Mouse (Mus musculus): Measurements from ENCODE around the gene Mis18a.

Mis18a gene

GRCm38 (mm10) chr16:90703646-90704045, 23.6 kb downstream of the Mis18a start:
- DNase-seq: peak; percentile 38

DNA sequence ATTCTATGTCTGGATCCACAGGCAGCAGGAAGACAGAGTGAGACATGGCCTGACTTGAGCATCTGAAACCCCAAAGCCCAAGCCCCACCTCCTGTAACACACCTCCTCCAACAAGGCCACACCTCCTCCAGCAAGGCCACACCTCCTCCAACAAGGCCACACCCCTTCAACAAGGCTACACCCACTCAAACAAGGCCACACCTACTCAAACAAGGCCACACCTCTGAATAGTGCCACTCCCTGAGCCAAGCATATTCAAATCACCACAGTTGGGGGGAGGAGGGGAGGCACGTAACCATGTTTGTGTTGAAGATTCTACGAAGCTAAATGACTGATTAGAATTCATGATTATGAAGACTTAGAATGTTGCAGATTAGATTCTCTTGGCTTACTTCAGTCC, 25.7 kb downstream of the Mis18a start:
- DNase-seq: no peak

GRCm38 (mm10) chr16:90699390-90699789, 27.8 kb downstream of the Mis18a start:
- no peak for DNase-seq

DNA sequence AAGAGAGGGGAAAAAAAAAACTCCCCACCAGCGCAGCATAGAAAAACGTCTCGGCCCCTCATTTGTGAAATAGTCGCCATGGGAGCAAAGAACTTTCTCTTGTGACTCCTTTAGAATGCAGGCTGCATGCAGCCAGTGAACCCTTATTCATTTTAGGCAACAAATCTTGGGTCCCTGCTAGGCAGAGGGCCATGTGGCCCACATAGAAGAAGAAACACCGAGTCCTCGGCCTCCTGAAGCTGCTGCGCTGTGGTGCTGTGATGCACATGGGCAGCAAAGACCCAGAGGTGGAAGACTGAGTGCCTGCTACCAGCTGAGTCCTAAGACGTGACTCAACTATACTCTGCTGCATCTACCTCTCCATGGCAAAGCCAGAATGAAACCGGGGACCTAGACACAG, 30.9 kb downstream of the Mis18a start:
- DNase-seq: no peak

DNA sequence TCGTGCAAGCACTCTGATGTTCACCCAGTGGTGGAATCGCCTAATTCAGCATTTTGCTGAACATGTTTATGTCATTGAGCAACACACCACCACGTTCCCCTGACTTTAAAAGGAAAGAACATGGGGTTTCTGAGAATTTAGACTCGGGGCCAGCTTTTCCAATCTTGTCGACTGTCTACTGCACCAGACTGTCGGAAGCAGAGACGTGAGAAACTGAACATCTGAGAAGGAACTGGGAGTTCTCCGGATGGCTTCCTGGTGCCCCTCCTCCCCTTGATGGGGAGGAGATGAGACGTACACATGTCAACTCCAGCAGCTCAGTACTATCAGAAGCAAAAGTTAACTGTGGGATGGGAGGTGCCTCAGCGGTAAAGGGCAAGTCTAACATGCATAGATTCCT, 32.1 kb downstream of the Mis18a start:
- DNase-seq: peak; percentile 54

GRCm38 (mm10) chr16:90694719-90695118, 32.5 kb downstream of the Mis18a start:
- DNase-seq: peak; percentile 61

DNA sequence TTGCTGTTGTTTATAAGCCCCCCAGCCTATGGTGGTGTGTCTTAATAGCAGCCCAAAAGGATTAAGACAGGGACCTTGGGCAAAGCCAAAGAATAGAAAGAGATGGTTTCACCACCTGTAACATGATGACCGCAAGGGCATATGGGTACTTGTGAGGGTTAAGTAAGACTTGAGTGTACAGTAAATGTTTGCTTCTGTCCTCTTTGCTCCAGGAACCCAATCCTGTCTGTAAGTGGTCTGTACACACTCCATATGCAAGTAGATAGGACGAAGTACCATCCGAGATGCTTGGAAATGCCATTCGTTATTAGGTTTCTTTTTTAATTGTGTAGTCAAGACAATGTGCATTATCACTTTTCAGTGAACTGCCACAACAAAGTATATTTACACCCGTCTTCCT, 33.6 kb downstream of the Mis18a start:
- DNase-seq: peak; percentile 44

- DNase-seq: no peak
Observed at GRCm38 (mm10) chr16:90692704-90693385, 34.4 kb downstream of the Mis18a start.

- peak; percentile 62 for DNase-seq
Observed at GRCm38 (mm10) chr16:90687687-90688263, 39.4 kb downstream of the Mis18a start.

DNA sequence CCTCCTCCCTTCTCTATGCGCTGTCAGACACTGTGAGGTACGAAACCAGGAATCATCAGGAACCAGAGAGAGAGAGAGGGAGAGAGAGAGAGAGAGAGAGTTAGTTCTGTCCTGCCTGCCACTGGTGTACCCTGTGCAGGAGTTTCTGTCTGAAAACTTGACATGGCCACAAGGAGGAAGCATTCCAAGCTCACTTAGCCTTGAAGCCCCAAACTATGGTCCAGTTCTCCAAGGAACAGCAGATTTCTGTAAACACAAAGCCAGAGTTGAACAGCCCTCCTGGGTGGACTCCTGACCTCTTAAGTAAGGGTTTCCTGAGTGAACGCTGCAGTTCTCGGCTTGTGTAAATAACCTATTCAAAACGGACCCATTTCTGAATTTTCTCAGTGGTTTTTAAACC, 40.2 kb downstream of the Mis18a start:
- peak; percentile 49 for DNase-seq

GRCm38 (mm10) chr16:90684092-90684491, 43.1 kb downstream of the Mis18a start:
- no peak for DNase-seq

GRCm38 (mm10) chr16:90679984-90680383, 47.2 kb downstream of the Mis18a start:
- DNase-seq: no peak

DNA sequence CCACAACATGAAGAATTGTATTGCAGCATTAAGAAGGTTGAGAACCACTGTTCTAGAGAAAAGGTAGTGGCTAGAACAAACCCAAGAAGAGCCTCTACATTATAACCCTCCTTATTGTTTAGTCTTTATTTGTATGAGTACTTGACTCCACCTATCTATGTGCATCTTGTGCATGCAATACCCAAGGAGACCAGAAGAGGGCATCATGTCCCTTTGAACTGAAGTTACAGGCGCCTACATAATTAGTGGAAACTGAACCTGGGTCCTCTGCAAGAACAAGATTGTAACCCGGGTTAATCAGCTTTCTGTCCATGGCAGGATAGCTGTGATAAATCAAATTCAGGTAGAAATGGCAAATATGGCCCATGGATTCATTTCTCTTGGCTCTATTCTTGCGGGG, 48.4 kb downstream of the Mis18a start:
- DNase-seq: no peak

DNA sequence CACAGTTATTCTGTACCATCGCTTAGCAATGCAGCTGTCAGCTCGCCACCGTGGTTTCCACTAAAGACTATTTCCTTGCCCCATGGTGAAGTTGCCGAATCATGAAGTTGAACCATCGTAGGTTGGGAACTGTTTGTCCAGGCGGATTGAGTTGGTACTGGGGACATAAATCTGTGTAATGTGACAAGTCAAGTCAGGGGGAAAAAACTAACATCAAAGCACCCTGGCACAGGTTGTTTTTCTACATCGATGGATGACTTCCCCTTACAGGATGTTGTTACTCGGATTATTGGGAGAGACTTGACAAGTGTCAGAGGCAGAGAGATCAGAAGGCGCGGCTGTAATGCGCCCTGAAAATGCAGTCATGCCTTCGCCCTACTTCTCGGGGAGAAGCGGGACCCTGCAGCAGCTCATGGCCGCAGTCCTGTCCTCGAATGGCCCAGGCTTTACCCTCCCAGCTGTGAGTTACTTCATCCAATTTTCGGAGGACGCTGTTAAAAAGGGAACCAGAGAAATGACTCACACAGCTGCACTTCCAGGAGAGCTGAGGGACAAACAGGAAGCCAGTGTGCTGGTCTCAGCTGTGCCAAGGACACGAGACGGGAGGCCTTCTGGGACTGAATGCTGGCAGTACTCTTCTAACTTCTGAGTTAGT, 50.2 kb downstream of the Mis18a start:
- peak; percentile 63 for DNase-seq

DNA sequence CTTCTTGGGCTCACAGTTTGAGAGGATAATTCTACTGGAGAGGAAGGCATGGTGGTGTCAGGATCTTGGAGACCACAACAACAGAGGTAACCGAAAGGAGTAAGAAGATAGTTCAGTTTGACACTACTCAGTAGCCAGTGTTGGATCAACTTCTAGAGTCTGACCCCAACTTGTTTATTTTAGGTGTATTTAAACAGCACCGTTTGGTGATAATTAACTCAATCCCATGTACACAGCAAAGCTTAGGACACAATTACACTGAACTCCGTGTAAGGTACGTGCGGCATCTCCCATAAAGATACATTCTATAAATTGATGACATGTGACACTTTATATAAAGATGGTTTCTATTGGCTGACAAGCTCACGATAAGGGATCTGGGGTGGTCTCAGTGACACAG, 52.6 kb downstream of the Mis18a start:
- DNase-seq: no peak

- peak; percentile 37 for DNase-seq
Observed at GRCm38 (mm10) chr16:90673507-90674354, 53.5 kb downstream of the Mis18a start.

All from lung, postnatal 36 days (tissue).